Mouse (Mus musculus): ENCODE measurements around the gene 1700019D03Rik. TPM values are rescaled to one million over a fixed set of nuclear protein-coding genes. Genes with fewer than 3 reads are reported as not detected.

1700019D03Rik gene
- polyA plus RNA-seq (2017; shearing (Covaris generic)) = 1.7 TPM

GRCm38 (mm10) chr1:53020079-53020478 is at the start of gene 1700019D03Rik:
Gene 1700019D03Rik (minus strand): TSS chr1:53020179.

GRCm38 (mm10) chr1:53061340-53061739 is 41.4 kb upstream of the 1700019D03Rik start, which contains the start of gene Mstn:
Gene Mstn (plus strand): TSS chr1:53061640.

Other genes starting within 250 kb of the 1700019D03Rik start
- 145 TPM for gene Inpp1, start 202.5 kb downstream of the 1700019D03Rik start, polyA plus RNA-seq (2017; shearing (Covaris generic))
- 16.1 TPM for gene Hibch, start 175.2 kb downstream of the 1700019D03Rik start, polyA plus RNA-seq (2017; shearing (Covaris generic))
- not detected for gene Mstn, start 41.5 kb upstream of the 1700019D03Rik start, polyA plus RNA-seq (2017; shearing (Covaris generic))
- gene 1700019A02Rik, start 167.5 kb upstream of the 1700019D03Rik start, polyA plus RNA-seq (2017; shearing (Covaris generic)) = not detected

All from effector memory CD4-positive, alpha-beta T cell, adult 7 months (primary cell).